Mouse (Mus musculus): ENCODE measurements around the gene Sp110.
"Not testable (repeated sequence)": the region's sequence is repeated elsewhere in the genome, so short reads cannot be mapped to it uniquely, and the experiment has no call there.

DNA sequence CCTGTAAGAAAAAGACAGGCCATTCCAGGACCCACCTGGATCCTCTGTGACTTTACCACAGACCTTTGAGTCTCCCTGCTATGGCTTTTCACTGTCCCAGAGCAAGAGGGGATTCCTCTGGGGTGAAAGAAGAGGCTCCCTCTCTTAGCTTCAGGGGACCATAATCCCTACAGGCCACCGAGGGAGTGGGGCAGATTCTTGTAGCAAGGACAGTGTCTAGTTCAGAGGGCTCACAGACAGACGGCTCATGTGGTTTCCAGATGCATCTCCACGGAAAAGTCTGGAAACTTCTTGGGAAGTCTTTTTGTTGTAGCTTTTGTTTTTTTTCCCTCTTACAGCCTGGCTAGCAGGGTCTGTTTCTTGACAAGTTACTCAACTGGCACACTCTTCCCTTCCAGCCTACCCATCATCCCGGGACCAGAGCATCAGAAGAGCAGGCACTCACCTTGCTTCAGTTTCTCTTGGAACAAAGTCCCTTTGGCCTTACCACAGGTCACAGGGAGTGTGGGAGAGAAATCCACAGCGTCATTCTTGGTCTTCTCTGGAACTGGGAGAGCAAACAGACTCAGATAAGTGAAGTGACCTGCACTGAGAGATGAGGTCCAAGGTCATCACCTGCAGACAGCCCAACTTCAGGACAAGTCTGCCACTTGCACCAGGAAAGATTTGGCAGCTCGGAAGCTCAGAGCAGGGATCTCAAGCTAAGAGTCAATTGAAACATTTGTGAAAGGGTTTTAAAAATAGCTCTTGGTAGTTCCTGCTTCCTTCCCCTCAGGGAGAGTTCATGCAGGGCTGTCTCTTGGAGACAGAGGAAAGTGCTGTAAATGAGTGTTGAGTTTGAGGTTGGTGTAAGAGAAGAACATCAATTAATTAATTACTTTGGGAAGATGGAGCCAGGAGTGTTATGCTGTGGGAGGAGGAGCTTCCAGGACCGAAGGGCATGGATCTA, 19.1 kb downstream of the Sp110 start:
- TF ChIP-seq CTCF, EP300 (IDR thresholded peaks at IDR 0.05; ENCODE audit: low read depth): not testable (repeated sequence)

Data from heart, postnatal 0 days (tissue).